Mouse (Mus musculus): ENCODE results near the gene Plxnc1.

GRCm38 (mm10) chr10:94871506-94871905 lies 73.1 kb downstream of the Plxnc1 start:
- TF ChIP-seq POLR2A (IDR thresholded peaks at IDR 0.05; ENCODE audit: low read depth, low read length) (no peak), CTCF (IDR thresholded peaks at IDR 0.05; ENCODE audit: extremely low read depth, insufficient read depth, insufficient read length, insufficient replicate concordance) (no peak)

All from spleen, adult 2 months (tissue).